Mouse (Mus musculus): ENCODE measurements at regions not wholly inside any gene's neighbourhood (a gene's known extent, or its start where the extent isn't known, plus 50 kb on each side); places are given as distances from the start of the nearest gene placed in this dataset.

- no peak for DNase-seq (ENCODE audit: low spot score in 2 of 2)
These were observed 211.7 kb downstream of the Setd4 start for GRCm38 (mm10) chr16:93392024-93392675.

- DNase-seq (ENCODE audit: low spot score in 2 of 2): no peak
These were observed 216.2 kb downstream of the Setd4 start for GRCm38 (mm10) chr16:93387578-93388116.

GRCm38 (mm10) chr16:93384039-93384537, 219.8 kb downstream of the Setd4 start:
- no peak for DNase-seq (ENCODE audit: low spot score in 2 of 2)

- no peak for DNase-seq (ENCODE audit: low spot score in 2 of 2)
These were observed 220.9 kb downstream of the Setd4 start for GRCm38 (mm10) chr16:93382945-93383344.

- no peak for DNase-seq (ENCODE audit: low spot score in 2 of 2)
These were observed 222.9 kb downstream of the Setd4 start for GRCm38 (mm10) chr16:93380717-93381671.

- DNase-seq (ENCODE audit: low spot score in 2 of 2): no peak
These were observed 223.7 kb downstream of the Setd4 start for GRCm38 (mm10) chr16:93380117-93380516.

- no peak for DNase-seq (ENCODE audit: low spot score in 2 of 2)
These were observed 224.3 kb downstream of the Setd4 start for GRCm38 (mm10) chr16:93379611-93380010.

GRCm38 (mm10) chr16:93374669-93375068, 229.2 kb downstream of the Setd4 start:
- no peak for DNase-seq (ENCODE audit: low spot score in 2 of 2)

GRCm38 (mm10) chr16:93369766-93370146, 234.1 kb downstream of the Setd4 start:
- no peak for DNase-seq (ENCODE audit: low spot score in 2 of 2)

- DNase-seq (ENCODE audit: low spot score in 2 of 2): no peak
These were observed 234.8 kb downstream of the Setd4 start for GRCm38 (mm10) chr16:93368824-93369765.

- no peak for DNase-seq (ENCODE audit: low spot score in 2 of 2)
These were observed 235.9 kb downstream of the Setd4 start for GRCm38 (mm10) chr16:93367995-93368394.

- DNase-seq (ENCODE audit: low spot score in 2 of 2): no peak
These were observed 236.5 kb downstream of the Setd4 start for GRCm38 (mm10) chr16:93367246-93367805.

- no peak for DNase-seq (ENCODE audit: low spot score in 2 of 2)
These were observed 237.4 kb downstream of the Setd4 start for GRCm38 (mm10) chr16:93366383-93366941.

GRCm38 (mm10) chr16:93365236-93365951, 238.5 kb downstream of the Setd4 start:
- DNase-seq (ENCODE audit: low spot score in 2 of 2): no peak

- DNase-seq (ENCODE audit: low spot score in 2 of 2): no peak
These were observed 244.1 kb downstream of the Setd4 start for GRCm38 (mm10) chr16:93359772-93360171.

GRCm38 (mm10) chr16:93358613-93359012, 245.2 kb downstream of the Setd4 start:
- no peak for DNase-seq (ENCODE audit: low spot score in 2 of 2)

GRCm38 (mm10) chr16:93358166-93358565, 245.7 kb downstream of the Setd4 start:
- DNase-seq (ENCODE audit: low spot score in 2 of 2): no peak

- DNase-seq (ENCODE audit: low spot score in 2 of 2): no peak
These were observed 248.5 kb downstream of the Setd4 start for GRCm38 (mm10) chr16:93355204-93355899.

GRCm38 (mm10) chr16:93353971-93354370, 249.9 kb downstream of the Setd4 start:
- DNase-seq (ENCODE audit: low spot score in 2 of 2): no peak

All from spleen, postnatal 4 days (tissue).